Mouse (Mus musculus): Measurements from ENCODE around the gene 1700056E22Rik.

GRCm38 (mm10) chr1:184015995-184016730, 17.9 kb downstream of the 1700056E22Rik start:
- TF ChIP-seq USF1 (IDR thresholded peaks at IDR 0.05; ENCODE audit: low read depth) (no peak), CTCF (IDR thresholded peaks at IDR 0.05; ENCODE audit: control insufficient read depth, insufficient read depth, insufficient read length) (no peak), CEBPB (IDR thresholded peaks at IDR 0.05; ENCODE audit: low read depth) (no peak), MYOG (IDR thresholded peaks at IDR 0.05; ENCODE audit: control insufficient read depth, extremely low read depth, insufficient read length) (no peak), MYOD1 (IDR thresholded peaks at IDR 0.05; ENCODE audit: control insufficient read depth, insufficient read length, low read depth) (no peak), MAX (IDR thresholded peaks at IDR 0.05) (no peak)

Measured in C2C12 (cell line).